Mouse (Mus musculus) neural tube, embryonic 13.5 days (tissue): ENCODE data around the gene Bcl6b. TPM values are rescaled to one million over a fixed set of nuclear protein-coding genes. Genes with fewer than 3 reads are reported as not detected.

Experiments
- ATAC-seq: fragments of 200-750 bp; cut with Nextera tagmentation; 2 replicates; pipeline ENCODE4 v1.8.0; 2017; ENCODE audit warnings: low read depth, mild to moderate bottlenecking, moderate TSS enrichment, moderate library complexity
- H3K27ac ChIP-seq: fragments of 300-500 bp; sonication (generic); replicated peaks from 2 replicates; pipeline ENCODE4 v1.5.1; 2015; ENCODE audit warnings: moderate library complexity, mild to moderate bottlenecking, inconsistent platforms
- H3K27me3 ChIP-seq: fragments of 300-500 bp; sonication (generic); 2 replicates; pipeline ENCODE4 v1.6.1; 2015; ENCODE audit warnings: mild to moderate bottlenecking, inconsistent platforms
- H3K36me3 ChIP-seq: fragments of 300-500 bp; sonication (generic); 2 replicates; pipeline ENCODE4 v1.6.1; 2015; ENCODE audit warnings: mild to moderate bottlenecking, inconsistent platforms
- H3K4me1 ChIP-seq: fragments of 300-500 bp; sonication (generic); replicated peaks from 2 replicates; pipeline ENCODE4 v1.6.1; 2015; ENCODE audit warnings: inconsistent platforms
- H3K4me2 ChIP-seq: fragments of 300-500 bp; sonication (generic); 2 replicates; pipeline ENCODE4 v1.6.1; 2015; ENCODE audit warnings: inconsistent platforms, mild to moderate bottlenecking, moderate library complexity
- H3K4me3 ChIP-seq: fragments of 300-500 bp; sonication (generic); 2 replicates; pipeline ENCODE4 v1.5.1; 2015; ENCODE audit warnings: mild to moderate bottlenecking, inconsistent platforms
- H3K9ac ChIP-seq: fragments of 300-500 bp; sonication (generic); 2 replicates; pipeline ENCODE4 v1.6.1; 2015; ENCODE audit warnings: moderate library complexity, mild to moderate bottlenecking, inconsistent platforms
- H3K9me3 ChIP-seq: fragments of 300-500 bp; sonication (generic); 2 replicates; pipeline ENCODE4 v1.6.1; 2016; ENCODE audit warnings: inconsistent platforms
- WGBS: fragments of 180-500 bp; shearing (Covaris S2); methylation state at CpG from one replicate; pipeline ENCODE4 v1.1.7; 2015; 5-methylcytosine and 5-hydroxymethylcytosine counted together
- polyA plus RNA-seq: library from polyadenylated mRNA; unstranded; fragments of >200 nt; fragmentation: Nextera tagmentation; extraction: Ambion mirVana; gene quantifications from 2 replicates; pipeline ENCODE4 v1.2.1, GENCODE M21; 2015

Gene Bcl6b
- polyA plus RNA-seq, 1 experiment from 2014 or later = 6.1 TPM

DNA sequence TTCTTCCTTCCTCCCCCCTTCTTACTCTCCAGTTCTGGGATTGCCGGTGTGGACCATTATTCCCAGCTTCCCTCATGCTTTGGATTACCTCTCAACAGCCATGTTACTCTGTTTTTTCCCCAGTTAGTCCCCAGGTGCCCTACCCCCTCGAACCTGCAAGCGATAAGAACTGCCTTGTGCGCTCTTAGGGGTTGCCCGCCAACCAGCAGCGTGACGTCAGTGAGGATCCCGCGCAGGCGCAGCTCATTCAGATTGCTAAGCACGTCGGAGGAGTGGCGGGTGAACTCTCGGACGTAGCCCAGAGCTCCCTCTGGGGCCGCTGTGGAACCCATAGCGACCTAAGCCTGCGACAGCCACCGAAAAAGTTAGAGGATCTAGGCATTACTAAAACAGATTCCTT lies 770 bp downstream of the Bcl6b start:
- under 1% methylated on average over 19 of the region's 19 CpGs for WGBS
- no peaks in the 10 kb centered on the region for H3K9me3 ChIP-seq
- H3K9ac ChIP-seq = peak overlapping the region; percentile 35; the same call in 1 of the 2 replicates

DNA sequence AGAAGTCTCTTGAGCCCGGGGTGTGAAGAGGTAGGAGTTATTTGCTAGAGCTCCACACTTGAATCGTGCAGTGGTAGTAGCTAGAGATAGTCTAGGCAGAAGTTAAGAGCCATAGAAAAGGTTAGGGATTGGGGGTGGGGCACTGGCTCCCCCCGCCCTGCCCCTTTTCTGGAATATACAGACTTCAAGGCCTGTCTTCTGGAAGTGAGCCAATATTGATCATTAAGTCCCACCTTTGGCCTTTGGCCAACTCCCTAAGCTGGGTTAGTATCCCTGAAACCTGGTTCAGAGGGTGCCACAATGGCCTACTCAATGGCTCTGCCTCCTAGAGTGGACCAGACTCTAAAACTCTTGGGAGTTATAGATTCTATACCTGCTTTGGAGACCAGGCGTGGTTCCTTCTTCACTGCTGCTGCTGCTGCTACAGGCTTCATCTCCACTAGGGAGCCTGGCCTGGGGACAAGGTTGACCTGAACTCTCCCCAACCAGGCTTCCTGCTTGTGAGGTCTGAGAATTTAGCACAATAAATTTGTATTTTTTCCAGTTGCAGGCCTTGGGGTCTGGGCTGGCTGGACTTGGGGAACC lies 1.8 kb downstream of the Bcl6b start:
- 90% methylated on average over 4 of the region's 4 CpGs for WGBS
- H3K9ac ChIP-seq = peak overlapping the region; percentile 31; the same call in 1 of the 2 replicates
- no peak overlapping the region for H3K27ac ChIP-seq
- peak overlapping the region; percentile 30; the same call in 1 of the 2 replicates for H3K4me3 ChIP-seq
- ATAC-seq = no peak
- no peaks in the 10 kb centered on the region for H3K9me3 ChIP-seq
- peaks cover 83% of the 10 kb centered on the region for H3K27me3 ChIP-seq
- H3K4me2 ChIP-seq = peak overlapping the region; percentile 50
- H3K4me1 ChIP-seq = peaks cover 40% of the 10 kb centered on the region
- no peaks in the 10 kb centered on the region for H3K36me3 ChIP-seq

More for the DNA sequence above, 770 bp downstream of the Bcl6b start:
- no peaks in the 10 kb centered on the region for H3K36me3 ChIP-seq
- H3K27ac ChIP-seq = peak overlapping the region; percentile 33
- peak; percentile 46; the same call in 1 of the 2 replicates for ATAC-seq
- peak overlapping the region; percentile 50 for H3K4me2 ChIP-seq
- peak overlapping the region; percentile 30 for H3K4me3 ChIP-seq
- peaks cover 78% of the 10 kb centered on the region for H3K27me3 ChIP-seq
- peaks cover 45% of the 10 kb centered on the region for H3K4me1 ChIP-seq

DNA sequence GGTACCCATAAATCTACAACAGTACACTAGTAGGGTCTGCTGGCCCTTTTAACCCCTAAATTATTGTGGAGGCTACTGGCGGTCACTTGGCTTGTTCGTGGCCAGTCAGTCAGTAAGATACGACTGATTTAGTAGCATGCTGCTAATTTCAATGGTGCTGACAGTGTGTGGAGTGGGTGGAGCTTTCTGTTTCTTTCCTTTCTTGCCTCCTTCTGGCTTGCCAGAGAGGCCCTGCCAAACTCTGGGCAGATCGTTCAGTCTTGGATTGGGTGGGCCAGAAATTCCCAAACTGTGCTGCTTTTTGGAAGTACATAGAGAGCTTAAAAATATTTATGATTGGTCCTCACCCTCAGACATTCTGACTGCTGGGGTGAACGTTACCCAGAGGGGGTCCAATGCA lies 2.5 kb downstream of the Bcl6b start:
- H3K27me3 ChIP-seq = peaks cover 83% of the 10 kb centered on the region
- no peak for ATAC-seq
- peak overlapping the region; percentile 25 for H3K4me3 ChIP-seq

DNA sequence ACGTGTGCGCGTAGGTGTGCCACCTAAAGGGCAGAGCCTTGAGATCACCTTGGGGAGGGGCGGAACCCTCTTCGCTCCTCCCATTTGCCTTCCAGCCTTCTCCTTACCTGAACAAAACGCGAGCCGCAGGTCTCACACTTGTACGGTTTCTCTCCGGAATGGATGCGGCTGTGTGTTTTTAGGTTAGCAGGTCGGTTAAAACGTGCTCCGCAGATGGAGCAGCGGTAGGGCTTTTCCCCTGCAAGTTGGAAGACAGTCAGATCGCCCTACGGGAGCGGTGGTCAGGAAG lies 3.1 kb downstream of the Bcl6b start:
- H3K27me3 ChIP-seq = peaks cover 80% of the 10 kb centered on the region

More for the DNA sequence above, 2.5 kb downstream of the Bcl6b start:
- Histone ChIP-seq H3K4me1 (peaks cover 40% of the 10 kb centered on the region), H3K36me3 (no peaks in the 10 kb centered on the region), H3K27ac (no peak overlapping the region), H3K9me3 (no peaks in the 10 kb centered on the region), H3K4me2 (peak overlapping the region; percentile 50), H3K9ac (peak overlapping the region; percentile 52)
- 24% methylated on average over 5 of the region's 5 CpGs for WGBS

DNA sequence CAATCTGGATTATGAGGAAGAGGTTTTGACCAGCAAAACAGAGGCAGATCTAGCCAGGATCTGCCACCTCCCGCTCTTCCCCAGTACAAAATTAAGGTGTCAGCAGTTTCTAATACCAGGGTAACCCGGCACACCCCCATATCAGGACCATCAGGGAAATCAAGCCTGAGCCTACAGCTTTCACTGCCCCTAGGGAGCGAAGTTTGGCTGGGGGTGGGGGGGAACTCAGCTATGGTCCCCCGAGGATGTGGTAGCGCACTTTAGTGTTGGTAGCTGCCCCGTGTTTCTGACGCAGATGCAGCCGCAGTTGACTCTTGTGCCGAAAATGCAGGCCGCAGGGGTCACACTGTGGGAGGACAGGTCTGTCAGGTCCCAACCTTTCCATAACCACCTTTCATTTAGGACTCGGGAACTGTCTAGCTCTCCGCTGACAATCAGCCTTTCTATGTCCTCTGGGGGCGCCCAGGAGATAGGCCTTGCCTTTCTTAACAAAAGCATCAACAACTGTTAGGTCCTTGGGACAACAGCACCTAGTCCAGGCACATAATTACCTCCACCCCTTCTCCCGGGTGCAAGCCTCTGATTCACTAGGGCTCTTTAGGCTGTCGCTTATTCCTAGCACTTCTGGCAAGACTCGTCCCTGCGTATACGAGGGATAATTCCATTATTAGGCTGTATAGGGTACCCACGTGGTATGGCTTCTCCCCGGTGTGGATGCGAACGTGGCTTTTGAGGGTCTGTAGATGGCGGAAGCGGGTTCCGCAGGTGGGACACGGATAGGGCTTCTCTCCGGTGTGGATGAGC lies 3.6 kb downstream of the Bcl6b start:
- H3K4me1 ChIP-seq = peaks cover 49% of the 10 kb centered on the region
- H3K27me3 ChIP-seq = peaks cover 76% of the 10 kb centered on the region

More for the DNA sequence above, 3.1 kb downstream of the Bcl6b start:
- WGBS = 7% methylated on average over 18 of the region's 18 CpGs
- H3K27ac ChIP-seq = 0 out of 2 replicates have a peak overlapping the region, but pooled peaks have one; percentile 9
- peaks cover 46% of the 10 kb centered on the region for H3K4me1 ChIP-seq
- no peaks in the 10 kb centered on the region for H3K9me3 ChIP-seq
- H3K4me2 ChIP-seq = peak overlapping the region; percentile 50
- H3K4me3 ChIP-seq = peak overlapping the region; percentile 25
- no peaks in the 10 kb centered on the region for H3K36me3 ChIP-seq
- H3K9ac ChIP-seq = peak overlapping the region; percentile 52
- ATAC-seq = no peak

DNA sequence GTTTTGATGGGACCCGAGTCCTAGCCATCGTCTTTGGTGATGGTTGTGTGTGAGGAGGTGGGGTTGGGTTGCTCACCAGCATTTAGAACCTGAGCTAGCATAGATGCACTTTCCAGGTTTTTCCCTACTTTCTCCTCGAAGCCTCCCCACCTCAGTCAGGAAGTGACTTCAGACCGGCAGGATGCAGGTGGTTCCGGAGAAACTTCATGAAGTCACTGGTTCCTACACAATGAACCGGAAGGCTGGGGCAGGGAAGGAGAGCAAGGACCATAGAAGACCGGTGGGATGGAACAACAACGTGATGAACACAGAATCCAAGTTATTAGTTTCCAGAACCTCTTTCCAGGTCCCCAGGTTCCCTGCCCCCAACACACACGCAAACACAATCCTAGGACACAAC lies 5.9 kb downstream of the Bcl6b start:
- peaks cover 54% of the 10 kb centered on the region for H3K27me3 ChIP-seq
- no peaks in the 10 kb centered on the region for H3K36me3 ChIP-seq
- H3K4me2 ChIP-seq = no peak overlapping the region
- ATAC-seq = no peak
- peak overlapping the region; percentile 34; the same call in 1 of the 2 replicates for H3K27ac ChIP-seq
- peaks cover 48% of the 10 kb centered on the region for H3K4me1 ChIP-seq
- no peak overlapping the region for H3K9ac ChIP-seq
- 91% methylated on average over 9 of the region's 9 CpGs for WGBS
- H3K9me3 ChIP-seq = no peaks in the 10 kb centered on the region
- no peak overlapping the region for H3K4me3 ChIP-seq

More for the DNA sequence above, 3.6 kb downstream of the Bcl6b start:
- Histone ChIP-seq H3K4me3 (peak overlapping the region; percentile 25), H3K27ac (0 out of 2 replicates have a peak overlapping the region, but pooled peaks have one; percentile 9), H3K9ac (peak overlapping the region; percentile 52), H3K36me3 (no peaks in the 10 kb centered on the region), H3K4me2 (peak overlapping the region; percentile 50), H3K9me3 (no peaks in the 10 kb centered on the region)
- ATAC-seq = no peak
- 19% methylated on average over 27 of the region's 27 CpGs for WGBS

DNA sequence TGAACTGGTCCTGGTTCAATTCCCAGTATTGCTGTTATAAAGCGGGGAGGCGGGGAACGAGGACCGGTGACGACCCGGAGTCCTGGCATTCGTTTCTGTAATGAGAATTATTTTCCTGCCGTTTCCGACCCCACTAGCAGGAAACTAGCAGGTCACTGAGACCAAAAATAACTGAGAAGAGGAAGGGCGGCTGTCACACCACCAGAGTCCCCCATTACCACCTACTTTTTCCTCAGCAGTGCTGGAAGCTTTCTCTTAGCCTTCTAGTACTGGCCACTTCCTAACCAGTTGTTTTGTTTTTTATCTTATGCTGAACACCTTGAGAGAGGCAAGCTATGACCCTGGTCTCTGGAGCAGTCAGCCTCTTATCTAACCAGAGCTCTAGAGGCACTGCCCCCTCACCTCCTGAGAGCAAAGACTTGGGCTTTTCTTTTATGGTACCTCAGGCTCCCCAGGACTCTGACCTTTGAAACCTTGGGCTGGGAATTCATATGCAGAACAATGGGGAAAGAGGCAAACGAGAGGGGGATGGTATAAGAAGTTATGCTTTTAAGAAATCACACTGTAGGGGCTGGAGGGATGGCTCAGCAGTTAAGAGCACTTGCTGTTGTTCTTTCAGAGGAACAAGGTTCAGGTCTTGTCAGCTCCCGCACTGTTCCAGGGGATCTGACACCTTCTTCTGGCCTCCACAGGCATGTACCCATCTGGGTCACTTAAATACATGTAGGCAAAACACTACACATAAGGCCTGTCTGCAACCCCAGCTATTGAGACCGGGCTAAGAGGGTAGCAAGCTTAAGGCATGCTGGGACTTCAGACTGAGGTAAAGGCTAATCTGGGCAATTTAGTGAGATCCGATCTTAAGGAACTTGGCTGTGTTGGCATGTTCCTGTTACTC lies 7.7 kb downstream of the Bcl6b start:
- Histone ChIP-seq H3K4me1 (peaks cover 51% of the 10 kb centered on the region), H3K27me3 (peaks cover 51% of the 10 kb centered on the region), H3K27ac (peak overlapping the region; percentile 93), H3K9me3 (no peaks in the 10 kb centered on the region), H3K4me3 (peak overlapping the region; percentile 53), H3K9ac (peak overlapping the region; percentile 83), H3K4me2 (peak overlapping the region; percentile 88), H3K36me3 (peaks cover 17% of the 10 kb centered on the region)
- ATAC-seq = no peak
- WGBS = 10% methylated on average over 14 of the region's 14 CpGs

DNA sequence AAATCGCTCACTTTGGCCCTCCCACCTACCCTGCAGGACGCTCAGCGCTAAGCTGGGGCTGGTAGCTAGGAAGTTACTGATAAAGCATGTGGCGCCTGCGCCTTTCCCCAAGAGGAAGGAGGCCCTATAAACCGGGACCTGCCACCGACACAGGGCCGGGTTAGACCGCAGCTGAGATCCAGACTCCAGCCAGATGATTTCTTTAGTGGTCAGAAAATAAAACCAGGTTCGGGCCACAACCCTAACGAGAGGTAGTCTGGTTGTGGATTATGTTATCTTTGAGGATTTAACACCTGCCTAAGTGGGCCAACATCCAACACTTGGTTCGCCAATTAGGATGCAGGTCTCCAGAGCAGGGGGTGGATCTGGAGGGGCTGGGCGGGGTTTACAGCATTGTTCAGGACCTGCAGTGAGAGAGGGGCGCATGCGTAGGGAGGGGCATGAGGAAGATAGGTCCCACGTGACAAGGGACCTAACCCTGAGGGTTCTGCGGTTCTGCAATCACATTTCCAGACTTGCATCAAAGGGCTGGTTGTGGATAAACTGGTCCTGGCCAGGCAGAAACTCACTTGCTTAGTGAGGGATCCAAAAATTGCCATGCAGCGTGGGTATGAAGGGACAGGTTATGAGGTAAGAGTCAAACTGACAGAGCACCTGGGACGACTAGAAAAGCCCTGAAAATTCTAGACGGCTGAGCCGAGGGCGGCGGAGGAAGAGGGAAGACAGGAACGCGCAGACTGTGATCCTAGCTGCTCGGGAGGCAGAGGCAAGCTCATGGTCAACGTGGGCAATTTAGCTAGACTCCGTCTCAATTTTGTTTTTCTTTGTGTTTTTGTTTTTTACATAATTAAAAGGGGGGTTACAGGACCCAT lies 8.6 kb downstream of the Bcl6b start, which contains the start of gene Slc16a13:
TSS of gene Slc16a13 (minus strand) at position 334 of the 872 bp plus-strand sequence.
- peak; percentile 94 for ATAC-seq
- Histone ChIP-seq H3K4me3 (peak within 1 kb of the TSS; percentile 53), H3K27ac (peak within 1 kb of the TSS; percentile 93), H3K36me3 (peaks cover 22% of the 10 kb centered on the region), H3K27me3 (peaks cover 51% of the 10 kb centered on the region), H3K9me3 (no peaks in the 10 kb centered on the region), H3K9ac (peak within 1 kb of the TSS; percentile 83), H3K4me1 (peaks cover 42% of the 10 kb centered on the region), H3K4me2 (peak within 1 kb of the TSS; percentile 88)
- WGBS = 0% methylated on average over 28 of the region's 28 CpGs

DNA sequence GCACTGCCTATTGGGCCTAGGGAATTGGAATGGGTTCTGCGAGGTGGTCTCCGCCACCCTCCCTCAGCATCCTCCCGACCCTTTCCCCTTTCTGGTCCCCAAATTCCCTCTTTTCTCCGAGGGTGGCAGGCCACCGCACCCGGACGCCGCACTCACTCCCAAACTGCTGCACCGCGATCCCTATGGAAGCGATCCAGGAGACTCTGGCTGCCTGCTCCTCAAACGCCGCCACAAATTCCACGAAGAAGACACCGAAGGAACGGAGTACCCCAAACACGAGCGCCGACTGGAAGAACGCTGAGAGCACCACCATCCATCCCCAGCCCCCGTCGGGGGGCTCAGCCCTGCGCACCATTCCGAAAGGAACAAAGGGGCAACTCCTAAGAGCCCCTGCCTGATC lies 9.3 kb downstream of the Bcl6b start:
- Histone ChIP-seq H3K9ac (peak overlapping the region; percentile 83), H3K4me2 (peak overlapping the region; percentile 88), H3K9me3 (no peaks in the 10 kb centered on the region), H3K27ac (peak overlapping the region; percentile 93), H3K36me3 (peaks cover 22% of the 10 kb centered on the region), H3K4me1 (peaks cover 41% of the 10 kb centered on the region), H3K27me3 (peaks cover 51% of the 10 kb centered on the region), H3K4me3 (peak overlapping the region; percentile 53)
- ATAC-seq = no peak
- 1% methylated on average over 24 of the region's 24 CpGs for WGBS

DNA sequence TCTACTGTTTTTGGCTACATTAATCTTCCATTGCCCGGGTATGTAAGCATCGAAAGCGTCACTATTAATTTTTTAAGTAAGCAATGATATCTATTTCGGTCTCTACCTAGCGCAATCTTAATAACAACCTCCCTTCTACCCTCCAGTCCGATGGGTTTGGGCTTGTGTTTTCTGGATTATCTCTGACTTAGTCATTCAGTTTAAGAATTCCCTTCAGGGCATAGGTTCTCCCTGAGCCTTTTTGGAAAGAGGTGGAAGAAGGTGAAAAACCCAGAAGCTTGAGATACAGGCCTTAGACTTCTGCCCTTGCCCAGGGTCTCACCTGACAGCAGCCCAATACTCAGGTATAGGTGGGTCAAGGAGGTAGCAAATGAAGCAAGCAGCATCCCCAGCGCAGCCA lies 9.7 kb downstream of the Bcl6b start:
- H3K4me2 ChIP-seq = peak overlapping the region; percentile 88
- peak overlapping the region; percentile 93 for H3K27ac ChIP-seq
- 56% methylated on average over 7 of the region's 7 CpGs for WGBS
- peak overlapping the region; percentile 83 for H3K9ac ChIP-seq
- H3K9me3 ChIP-seq = no peaks in the 10 kb centered on the region
- H3K4me3 ChIP-seq = peak overlapping the region; percentile 53
- peaks cover 46% of the 10 kb centered on the region for H3K4me1 ChIP-seq
- peaks cover 22% of the 10 kb centered on the region for H3K36me3 ChIP-seq
- peaks cover 51% of the 10 kb centered on the region for H3K27me3 ChIP-seq
- ATAC-seq = no peak
